Mouse (Mus musculus) c-Kit-positive CD71-positive TER-119-negative erythroid progenitor cells, embryonic 14.5 days (primary cell): ENCODE results near the gene Svop.

ENCODE experiments used
- DNase-seq: peaks from one replicate; pipeline ENCODE4 v3.0.0-alpha.2; 2013; ENCODE audit warnings: low read depth

The Svop gene

GRCm38 (mm10) chr5:114045134-114045533 lies 46.2 kb downstream of the Svop start:
- DNase-seq = peak; percentile 15

- no peak for DNase-seq
Observed at GRCm38 (mm10) chr5:114043800-114044199, 47.6 kb downstream of the Svop start.

- peak; percentile 23 for DNase-seq
Observed at GRCm38 (mm10) chr5:114041327-114041930, 49.9 kb downstream of the Svop start.

GRCm38 (mm10) chr5:114040911-114041310 lies 50.5 kb downstream of the Svop start:
- DNase-seq = no peak

GRCm38 (mm10) chr5:114040508-114040907 lies 50.9 kb downstream of the Svop start:
- DNase-seq = no peak

- no peak for DNase-seq
Observed at GRCm38 (mm10) chr5:114035111-114035510, 56.3 kb downstream of the Svop start.

- DNase-seq = no peak
Observed at GRCm38 (mm10) chr5:114034393-114034792, 57.0 kb downstream of the Svop start.

GRCm38 (mm10) chr5:114032161-114032763 lies 59.1 kb downstream of the Svop start:
- no peak for DNase-seq

GRCm38 (mm10) chr5:114030652-114031051 lies 60.7 kb downstream of the Svop start:
- DNase-seq = no peak

- no peak for DNase-seq
Observed at GRCm38 (mm10) chr5:114028111-114028510, 63.3 kb downstream of the Svop start.

- no peak for DNase-seq
Observed at GRCm38 (mm10) chr5:114027217-114027944, 64.0 kb downstream of the Svop start.

- no peak for DNase-seq
Observed at GRCm38 (mm10) chr5:114024885-114025284, 66.5 kb downstream of the Svop start.

- no peak for DNase-seq
Observed at GRCm38 (mm10) chr5:114024390-114024789, 67.0 kb downstream of the Svop start.

GRCm38 (mm10) chr5:114015121-114015520 lies 76.2 kb downstream of the Svop start:
- DNase-seq = peak; percentile 34

GRCm38 (mm10) chr5:114009049-114009448 lies 82.3 kb downstream of the Svop start:
- no peak for DNase-seq

- DNase-seq = no peak
Observed at GRCm38 (mm10) chr5:114007753-114008453, 83.5 kb downstream of the Svop start.

- DNase-seq = no peak
Observed at GRCm38 (mm10) chr5:114006974-114007373, 84.4 kb downstream of the Svop start.

- DNase-seq = no peak
Observed at GRCm38 (mm10) chr5:114005100-114005499, 86.3 kb downstream of the Svop start.

- no peak for DNase-seq
Observed at GRCm38 (mm10) chr5:114004573-114004972, 86.8 kb downstream of the Svop start.

- no peak for DNase-seq
Observed at GRCm38 (mm10) chr5:114003542-114003941, 87.8 kb downstream of the Svop start, which contains the start of gene Dao. Dao (plus strand) TSS chr5:114003703.

GRCm38 (mm10) chr5:113999382-113999781 lies 92.0 kb downstream of the Svop start:
- DNase-seq = no peak

- no peak for DNase-seq
Observed at GRCm38 (mm10) chr5:113996458-113996857, 94.9 kb downstream of the Svop start.
